Mouse (Mus musculus): Measurements from ENCODE around the gene Bicd2.

DNA sequence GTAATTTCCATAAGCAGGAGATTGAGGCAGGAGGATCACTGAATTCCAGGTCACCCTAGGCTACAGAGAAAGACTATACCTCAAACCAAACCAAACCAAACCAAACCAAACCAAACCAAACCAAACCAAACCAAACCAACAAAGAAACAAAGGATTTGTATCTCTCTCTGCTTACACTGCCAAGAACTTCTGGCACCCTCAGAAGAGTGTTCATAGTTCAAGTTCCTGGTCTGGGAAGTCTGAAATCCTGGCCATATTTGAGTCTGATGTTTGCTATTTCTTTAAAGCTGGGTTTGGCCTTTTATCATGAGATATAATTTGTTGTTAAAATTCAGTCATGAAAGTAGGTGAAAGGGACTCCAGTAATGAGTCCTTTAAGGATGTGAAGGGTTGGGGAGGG is 66.4 kb downstream of the Bicd2 start:
- TF ChIP-seq POLR2A (IDR thresholded peaks at IDR 0.05; ENCODE audit: low read depth, low read length), result no peak
- no peak for TF ChIP-seq CTCF (conservative IDR thresholded peaks at IDR 0.05; ENCODE audit: insufficient read depth, insufficient read length, low read depth, low read length)
